Mouse (Mus musculus): Measurements from ENCODE around the gene Cd8a. TPM values are rescaled to one million over a fixed set of nuclear protein-coding genes. Genes with fewer than 3 reads are reported as not detected.

Cd8a gene
- total RNA-seq, 2 experiments from 2014 or later = 0.13 to 1.0 TPM

DNA sequence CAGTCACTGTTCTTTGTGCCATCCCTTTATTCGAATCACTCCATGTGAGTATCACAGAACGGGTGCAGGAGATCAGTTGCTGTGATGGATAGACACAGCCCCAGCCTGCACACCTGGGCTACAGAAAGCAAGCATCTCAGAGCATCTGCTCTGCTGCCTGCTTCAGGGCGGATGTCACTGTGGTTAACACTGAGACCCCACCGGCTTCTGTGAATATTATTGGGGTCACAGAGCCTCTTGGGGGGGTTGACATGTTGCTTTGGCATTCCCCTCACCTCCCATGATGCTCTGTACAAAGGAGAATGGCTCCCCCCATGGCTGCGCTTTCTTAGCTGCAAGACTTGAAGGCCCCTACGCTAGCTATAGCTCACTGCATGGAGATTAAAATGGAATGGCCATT, 3.8 kb upstream of the Cd8a start:
- no peak for DNase-seq (ENCODE audit: low spot score in 2 of 2)

DNA sequence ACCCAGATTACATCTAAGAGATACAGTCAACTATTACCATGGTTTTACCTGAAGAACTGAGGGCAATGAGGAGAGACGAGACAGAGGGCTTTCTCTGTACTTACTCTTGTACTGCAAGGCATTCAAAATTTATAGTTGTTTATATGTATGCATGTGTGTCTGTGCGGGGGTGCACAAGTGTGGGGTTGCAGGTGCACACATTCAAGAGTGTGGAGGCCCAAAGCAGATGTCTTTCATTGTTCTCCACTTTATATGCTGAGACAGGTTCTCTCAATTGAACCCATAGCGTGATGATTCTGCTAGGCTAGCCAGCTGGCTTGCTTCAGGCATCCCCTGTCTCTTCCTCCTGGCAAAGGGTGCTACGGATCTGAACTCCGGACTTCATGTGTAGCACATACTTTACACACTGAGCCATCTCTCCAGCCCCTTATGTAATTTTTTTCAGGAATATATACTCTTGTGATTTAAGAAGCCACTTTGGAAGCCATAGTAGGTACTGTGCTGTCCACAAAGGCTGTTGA, 2.1 kb upstream of the Cd8a start:
- DNase-seq (ENCODE audit: low spot score in 2 of 2) = no peak

- no peak for DNase-seq (ENCODE audit: low spot score in 2 of 2)
These were observed 1.0 kb upstream of the Cd8a start for GRCm38 (mm10) chr6:71372041-71372720.

GRCm38 (mm10) chr6:71374311-71374829, 1.1 kb downstream of the Cd8a start:
- DNase-seq (ENCODE audit: low spot score in 2 of 2) = no peak

- no peak for DNase-seq (ENCODE audit: low spot score in 2 of 2)
These were observed 1.7 kb downstream of the Cd8a start for GRCm38 (mm10) chr6:71374921-71375320.

DNA sequence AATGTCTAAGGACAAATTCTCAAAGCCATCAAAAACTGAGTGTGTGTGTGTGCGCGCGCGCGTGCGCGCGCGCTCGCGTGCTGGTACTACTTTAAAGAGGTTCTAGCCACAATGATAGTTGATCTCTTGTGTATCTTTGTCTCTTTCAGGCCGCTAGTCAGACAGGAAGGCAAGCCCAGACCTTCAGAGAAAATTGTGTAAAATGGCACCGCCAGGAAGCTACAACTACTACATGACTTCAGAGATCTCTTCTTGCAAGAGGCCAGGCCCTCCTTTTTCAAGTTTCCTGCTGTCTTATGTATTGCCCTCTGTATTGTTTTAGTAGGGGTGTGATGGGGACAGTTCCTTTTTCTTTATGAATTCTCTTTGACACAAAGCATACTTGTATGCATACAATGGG, 3.5 kb downstream of the Cd8a start:
- no peak for DNase-seq (ENCODE audit: low spot score in 2 of 2)

DNA sequence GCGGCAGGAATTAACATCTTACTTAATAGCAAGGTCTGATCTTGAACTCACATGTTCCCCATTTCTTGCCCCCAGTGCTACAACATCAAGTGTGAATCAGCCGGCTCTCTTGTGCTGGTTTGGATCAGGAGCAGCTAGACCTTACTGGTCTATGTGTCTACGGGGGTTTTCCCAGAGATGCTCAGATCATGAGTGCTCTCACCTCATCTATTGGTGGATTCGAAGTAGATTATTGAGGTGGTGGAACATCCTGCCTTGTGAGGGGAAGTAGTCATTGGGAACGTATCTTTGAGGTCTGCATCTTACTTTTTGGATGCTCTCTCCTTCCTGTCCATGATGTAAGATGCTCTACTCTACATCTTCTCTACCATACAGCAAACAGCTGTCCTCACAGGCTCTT, 8.4 kb downstream of the Cd8a start:
- no peak for DNase-seq (ENCODE audit: low spot score in 2 of 2)

DNA sequence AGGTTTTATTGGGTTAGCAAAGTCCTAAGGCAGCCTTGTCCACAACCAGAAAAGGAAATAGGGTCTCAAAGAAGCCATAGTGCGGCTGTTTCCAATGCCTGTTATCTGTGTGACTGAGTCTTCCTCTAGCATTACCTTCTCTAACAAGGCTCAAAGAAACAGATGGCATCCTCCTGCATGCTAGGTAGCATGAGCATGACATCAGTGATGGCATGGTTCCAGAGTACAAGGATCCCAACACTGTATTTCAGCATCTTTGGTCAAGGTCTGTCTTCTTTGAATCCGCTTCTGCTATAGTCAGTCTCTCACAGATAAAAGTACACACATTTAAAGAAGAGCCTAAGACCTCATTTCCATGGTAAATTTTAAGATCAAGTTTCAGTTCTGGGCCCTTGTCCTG, 17.3 kb downstream of the Cd8a start:
- no peak for DNase-seq (ENCODE audit: low spot score in 2 of 2)

- DNase-seq (ENCODE audit: low spot score in 2 of 2) = no peak
These were observed 22.8 kb downstream of the Cd8a start for GRCm38 (mm10) chr6:71396016-71396415.

- DNase-seq (ENCODE audit: low spot score in 2 of 2) = no peak
These were observed 23.5 kb downstream of the Cd8a start for GRCm38 (mm10) chr6:71396761-71397160.

GRCm38 (mm10) chr6:71398829-71399609, 25.8 kb downstream of the Cd8a start:
- DNase-seq (ENCODE audit: low spot score in 2 of 2) = no peak

- DNase-seq (ENCODE audit: low spot score in 2 of 2) = no peak
These were observed 41.4 kb downstream of the Cd8a start for GRCm38 (mm10) chr6:71414624-71415023.

DNA sequence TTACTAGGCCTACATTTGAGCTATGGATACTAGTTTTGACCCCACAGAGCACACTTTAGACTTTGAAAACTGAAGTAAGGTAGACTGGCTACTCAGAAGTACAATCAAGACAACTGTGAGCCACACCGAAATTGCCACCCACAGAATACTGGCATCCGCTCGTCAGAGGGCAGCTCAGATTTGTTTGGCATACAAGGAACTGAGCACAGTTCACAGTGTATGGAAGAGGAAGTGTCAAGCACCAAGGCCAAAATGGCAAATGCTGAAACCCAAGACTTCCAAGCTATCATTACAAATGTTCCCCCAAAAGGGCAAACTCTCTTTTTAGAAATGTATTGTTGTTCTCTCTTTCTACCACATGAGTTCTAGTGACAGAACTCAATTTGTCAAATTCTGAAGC, 42.2 kb downstream of the Cd8a start:
- DNase-seq (ENCODE audit: low spot score in 2 of 2) = no peak

GRCm38 (mm10) chr6:71418874-71419273, 45.6 kb downstream of the Cd8a start:
- DNase-seq (ENCODE audit: low spot score in 2 of 2) = no peak

- no peak for DNase-seq (ENCODE audit: low spot score in 2 of 2)
These were observed 47.6 kb downstream of the Cd8a start for GRCm38 (mm10) chr6:71420848-71421247.

GRCm38 (mm10) chr6:71422162-71422561, 48.9 kb downstream of the Cd8a start:
- no peak for DNase-seq (ENCODE audit: low spot score in 2 of 2)

- DNase-seq (ENCODE audit: low spot score in 2 of 2) = no peak
These were observed 49.9 kb downstream of the Cd8a start for GRCm38 (mm10) chr6:71423116-71423515.

GRCm38 (mm10) chr6:71425681-71426080, 52.5 kb downstream of the Cd8a start:
- DNase-seq (ENCODE audit: low spot score in 2 of 2) = no peak

DNA sequence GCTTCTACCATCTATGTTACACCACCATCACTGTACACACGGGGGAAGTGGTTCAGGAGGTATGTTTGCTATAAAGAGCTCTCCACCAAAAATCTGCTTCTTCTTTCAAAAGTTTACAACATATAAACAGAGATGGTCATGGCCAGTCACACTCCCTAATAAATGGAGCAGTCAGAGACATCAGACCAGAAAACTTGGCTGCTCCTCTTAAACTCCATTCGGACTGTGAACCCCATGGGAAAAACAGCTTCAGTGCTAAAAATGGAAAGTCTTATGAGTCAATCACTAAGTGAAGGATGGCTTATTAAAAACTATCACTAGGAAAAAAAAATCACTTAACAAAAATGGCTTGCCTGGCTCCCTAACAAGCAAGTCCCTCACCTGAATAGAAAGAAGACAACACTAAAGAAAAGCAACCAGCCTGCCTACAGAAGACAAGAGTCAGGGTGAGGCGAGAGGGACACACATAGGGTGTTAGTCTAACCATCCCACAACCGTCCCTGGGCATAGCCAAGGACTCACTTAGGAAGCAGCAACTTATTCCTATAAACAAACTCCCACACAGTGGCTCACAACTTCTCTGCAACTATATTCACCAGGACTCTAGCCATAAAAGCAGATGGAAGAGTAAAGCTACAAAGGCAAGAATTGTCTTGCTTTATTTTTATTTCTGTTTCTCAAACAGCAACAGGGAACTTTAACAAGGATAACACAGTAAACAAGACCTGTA, 54.9 kb downstream of the Cd8a start:
- no peak for DNase-seq (ENCODE audit: low spot score in 2 of 2)
